Mouse (Mus musculus) midbrain, embryonic 11.5 days (tissue): ENCODE data around the gene Olfr93. TPM values are rescaled to one million over a fixed set of nuclear protein-coding genes. Genes with fewer than 3 reads are reported as not detected.

Experiments
- ATAC-seq: fragments of 200-750 bp; cut with Nextera tagmentation; 2 replicates; pipeline ENCODE4 v1.8.0; 2017; ENCODE audit warnings: moderate TSS enrichment, moderate library complexity; ENCODE audit not compliant: low FRiP score
- DNase-seq: peaks from one replicate; pipeline ENCODE4 v3.0.0; 2015; ENCODE audit warnings: low spot score; ENCODE audit errors: missing footprints
- H3K27ac ChIP-seq: fragments of 300-500 bp; sonication (generic); 2 replicates; pipeline ENCODE4 v1.5.1; 2014; ENCODE audit warnings: low read depth, low read length
- H3K27me3 ChIP-seq: fragments of 300-500 bp; sonication (generic); 2 replicates; pipeline ENCODE4 v1.6.1; 2014; ENCODE audit warnings: mild to moderate bottlenecking, low read length, moderate library complexity, mixed read lengths; ENCODE audit not compliant: control insufficient read depth, insufficient read depth
- H3K36me3 ChIP-seq: fragments of 300-500 bp; sonication (generic); 2 replicates; pipeline ENCODE4 v1.6.1; 2014; ENCODE audit warnings: mild to moderate bottlenecking, low read length, moderate library complexity, mixed read lengths; ENCODE audit not compliant: control insufficient read depth, insufficient read depth
- H3K4me1 ChIP-seq: fragments of 300-500 bp; sonication (generic); 2 replicates; pipeline ENCODE4 v1.6.1; 2014; ENCODE audit warnings: low read length; ENCODE audit not compliant: control insufficient read depth, insufficient read depth
- H3K4me2 ChIP-seq: fragments of 300-500 bp; sonication (generic); 2 replicates; pipeline ENCODE4 v1.6.1; 2014; ENCODE audit warnings: mild to moderate bottlenecking, moderate library complexity
- H3K4me3 ChIP-seq: fragments of 300-500 bp; sonication (generic); 2 replicates; pipeline ENCODE4 v1.5.1; 2014; ENCODE audit warnings: low read depth, low read length
- H3K9ac ChIP-seq: fragments of 300-500 bp; sonication (generic); 2 replicates; pipeline ENCODE4 v1.6.1; 2014; ENCODE audit warnings: low read length
- H3K9me3 ChIP-seq: fragments of 300-500 bp; sonication (generic); 2 replicates; pipeline ENCODE4 v1.6.1; 2016; ENCODE audit warnings: low read length; ENCODE audit not compliant: control insufficient read depth
- WGBS: fragments of 180-500 bp; shearing (Covaris S2); extraction: QIAGEN DNeasy Blood & Tissue Kit; methylation state at CpG from one replicate; pipeline ENCODE4 v1.1.7; 2014; 5-methylcytosine and 5-hydroxymethylcytosine counted together
- polyA plus RNA-seq: library from polyadenylated mRNA; unstranded; fragments of >200 nt; fragmentation: Nextera tagmentation; extraction: Ambion mirVana; gene quantifications from 2 replicates; pipeline ENCODE4 v1.2.1, GENCODE M21; 2014

Gene Olfr93
- not detected in 2 replicates for polyA plus RNA-seq

DNA sequence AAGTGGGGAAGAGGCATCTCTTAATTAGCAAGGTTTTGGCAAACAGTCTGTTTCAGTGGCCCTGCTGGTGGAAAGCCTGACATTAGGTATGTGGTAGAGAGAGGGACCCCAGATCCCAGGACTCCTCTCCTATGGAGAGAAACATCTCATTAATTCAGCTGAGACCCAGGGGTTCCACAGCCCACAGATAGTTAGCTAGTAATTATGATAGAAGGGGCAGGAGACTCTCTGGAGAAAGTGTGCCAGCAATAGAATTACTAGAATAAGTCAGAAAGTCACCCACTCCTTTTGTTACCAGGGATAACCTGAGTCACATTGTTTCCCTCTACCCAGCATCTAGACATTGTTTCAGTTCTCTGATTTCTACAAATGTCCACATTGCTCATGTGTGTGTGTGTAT is at the start of gene Olfr93:
TSS of gene Olfr93 (minus strand) at position 101 of the 400 bp plus-strand sequence.
- Histone ChIP-seq H3K4me1 (no peaks in the 10 kb centered on the region), H3K9me3 (no peaks in the 10 kb centered on the region), H3K9ac (no peak within 1 kb of the TSS), H3K36me3 (no peaks in the 10 kb centered on the region), H3K27ac (no peak within 1 kb of the TSS), H3K27me3 (no peaks in the 10 kb centered on the region), H3K4me2 (no peak within 1 kb of the TSS), H3K4me3 (no peak within 1 kb of the TSS)
- DNase-seq: no peak
- no peak for ATAC-seq

DNA sequence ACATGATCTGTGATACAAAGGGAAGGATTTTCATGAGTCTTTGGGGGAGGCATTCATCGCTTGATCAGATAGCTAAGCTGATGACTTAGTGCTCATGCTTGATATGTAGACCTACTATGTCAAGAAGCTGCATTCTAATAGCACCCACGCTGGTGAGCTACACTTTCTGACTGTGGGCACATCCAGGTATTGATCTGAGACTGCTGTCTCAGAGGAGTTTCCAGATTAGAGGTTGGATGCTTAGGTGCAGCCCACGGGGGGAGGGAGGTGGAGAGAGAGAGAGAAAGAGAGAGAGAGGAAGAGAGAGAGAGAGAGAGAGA is 42.6 kb upstream of the Olfr93 start:
- H3K27me3 ChIP-seq: no peaks in the 10 kb centered on the region
- WGBS: 24% methylated on average over 3 of the region's 3 CpGs
- DNase-seq: no peak
- no peaks in the 10 kb centered on the region for H3K4me1 ChIP-seq
- ATAC-seq: peak; percentile 67
- no peak overlapping the region for H3K4me3 ChIP-seq
- no peak overlapping the region for H3K4me2 ChIP-seq
- H3K27ac ChIP-seq: no peak overlapping the region
- no peak overlapping the region for H3K9ac ChIP-seq
- no peaks in the 10 kb centered on the region for H3K9me3 ChIP-seq
- H3K36me3 ChIP-seq: no peaks in the 10 kb centered on the region

DNA sequence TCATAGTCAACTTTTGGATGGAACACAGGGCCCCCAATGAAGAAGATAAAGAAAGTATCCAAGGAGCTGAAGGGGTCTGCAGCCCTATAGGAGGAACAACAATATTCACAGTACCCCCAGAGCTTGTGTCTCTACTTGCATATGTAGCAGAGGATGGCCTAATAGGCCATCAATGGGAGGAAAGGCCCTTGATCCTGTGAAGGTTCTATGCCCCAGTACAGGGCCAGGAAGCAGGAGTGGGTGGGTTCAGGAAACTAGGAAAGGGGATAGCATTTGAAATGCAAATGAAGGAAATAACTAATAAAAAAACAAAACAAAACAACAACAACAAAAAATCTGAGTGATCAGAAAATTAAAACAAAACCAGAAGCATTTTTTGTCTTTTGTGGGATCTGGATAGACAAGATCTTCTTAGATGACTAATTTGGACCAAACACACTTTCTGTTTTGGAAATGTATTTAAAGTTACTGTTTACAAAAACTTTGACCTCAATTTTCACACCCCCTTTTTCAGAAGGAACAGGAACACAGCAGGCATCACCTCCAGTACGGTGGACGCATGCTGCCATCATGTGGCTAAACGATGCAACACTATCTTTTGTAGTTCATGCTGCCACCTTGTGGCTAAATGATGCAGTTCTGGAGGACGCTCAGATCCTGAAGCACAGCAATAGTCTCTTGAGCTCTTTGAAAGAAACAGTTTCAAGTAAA is 42.1 kb upstream of the Olfr93 start:
- peak; percentile 97 for DNase-seq
- Histone ChIP-seq H3K4me2 (no peak overlapping the region), H3K4me1 (no peaks in the 10 kb centered on the region), H3K27me3 (peaks cover 2% of the 10 kb centered on the region; the same call in 1 of the 2 replicates), H3K4me3 (no peak overlapping the region), H3K36me3 (no peaks in the 10 kb centered on the region), H3K9ac (no peak overlapping the region), H3K27ac (no peak overlapping the region), H3K9me3 (no peaks in the 10 kb centered on the region)
- peak; percentile 73 for ATAC-seq
- WGBS: 1% methylated on average over 4 of the region's 4 CpGs

DNA sequence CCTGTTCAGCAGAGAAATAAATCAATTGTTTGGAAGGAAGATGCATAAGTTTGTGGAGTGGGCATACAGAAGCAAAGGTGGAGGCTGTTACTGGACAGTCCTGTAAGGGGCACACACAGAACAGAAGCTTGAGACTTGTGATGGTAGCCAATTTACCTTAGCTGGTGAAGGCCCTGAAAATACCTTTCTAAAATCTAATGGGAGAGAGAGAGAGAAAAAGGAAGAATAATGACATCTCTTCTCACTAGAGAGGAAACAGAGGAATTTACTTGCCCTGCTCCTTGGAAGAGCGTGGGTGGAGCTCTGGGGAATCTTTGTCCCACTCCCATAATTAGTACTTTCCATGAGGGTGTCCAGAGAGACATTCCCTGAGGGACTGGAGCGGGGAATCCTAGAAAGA is 39.6 kb upstream of the Olfr93 start, which contains the start of gene Olfr94:
TSS of gene Olfr94 (minus strand) at position 101 of the 400 bp plus-strand sequence.
- Histone ChIP-seq H3K4me2 (no peak within 1 kb of the TSS), H3K4me1 (peaks cover 3% of the 10 kb centered on the region; the same call in 1 of the 2 replicates), H3K27me3 (peaks cover 20% of the 10 kb centered on the region; the same call in 1 of the 2 replicates), H3K27ac (no peak within 1 kb of the TSS), H3K9me3 (no peaks in the 10 kb centered on the region), H3K4me3 (no peak within 1 kb of the TSS), H3K36me3 (no peaks in the 10 kb centered on the region), H3K9ac (no peak within 1 kb of the TSS)
- 78% methylated on average over 2 of the region's 2 CpGs for WGBS
- ATAC-seq (no peak), DNase-seq (no peak)

DNA sequence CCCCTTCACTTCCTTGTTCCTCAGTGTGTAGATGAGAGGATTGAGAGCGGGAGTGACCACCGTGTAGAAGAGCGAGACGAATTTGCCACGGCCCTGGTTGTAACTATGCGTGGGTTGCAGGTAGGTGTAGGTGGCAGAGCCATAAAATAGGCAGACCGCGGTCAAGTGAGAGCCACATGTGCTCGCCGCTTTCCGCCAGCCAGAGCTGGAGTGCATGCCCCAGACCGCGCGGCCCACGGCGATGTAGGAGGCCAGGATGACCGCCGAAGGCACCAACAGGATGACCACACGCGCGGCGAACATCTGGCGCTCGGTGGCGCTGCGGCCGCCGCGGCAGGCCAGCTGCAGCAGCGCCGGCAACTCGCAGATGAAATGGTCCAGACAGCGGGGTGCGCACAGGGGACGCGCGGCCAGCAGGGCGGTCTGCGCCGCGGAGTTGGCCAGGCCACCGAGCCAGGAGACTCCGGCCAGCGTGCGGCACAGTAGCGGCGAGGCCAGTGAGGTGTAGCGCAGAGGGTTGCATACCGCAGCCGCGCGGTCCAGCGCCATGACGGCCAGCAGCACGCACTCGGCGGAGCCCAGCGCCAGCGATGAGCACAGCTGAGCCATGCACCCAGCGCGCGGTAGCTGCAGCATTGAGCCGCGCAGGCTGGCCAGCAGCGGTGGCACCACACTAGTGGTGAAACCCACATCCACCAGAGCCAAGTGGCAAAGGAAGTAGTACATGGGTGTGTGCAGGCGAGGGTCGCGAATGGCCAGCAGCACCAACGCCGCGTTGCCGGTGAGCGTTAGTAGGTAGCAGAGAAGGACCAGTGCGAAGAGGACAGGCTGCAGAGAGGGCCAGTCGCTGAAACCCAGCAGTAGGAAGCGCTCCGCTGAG is 35.8 kb upstream of the Olfr93 start:
- peak; percentile 95 for DNase-seq
- Histone ChIP-seq H3K27ac (no peak overlapping the region), H3K9me3 (no peaks in the 10 kb centered on the region), H3K36me3 (no peaks in the 10 kb centered on the region), H3K9ac (peak overlapping the region; percentile 59), H3K4me3 (peak overlapping the region; percentile 53), H3K4me1 (peaks cover 3% of the 10 kb centered on the region; the same call in 1 of the 2 replicates), H3K4me2 (peak overlapping the region; percentile 91), H3K27me3 (peaks cover 20% of the 10 kb centered on the region; the same call in 1 of the 2 replicates)
- peak; percentile 91 for ATAC-seq
- WGBS: under 1% methylated on average over 77 of the region's 77 CpGs

DNA sequence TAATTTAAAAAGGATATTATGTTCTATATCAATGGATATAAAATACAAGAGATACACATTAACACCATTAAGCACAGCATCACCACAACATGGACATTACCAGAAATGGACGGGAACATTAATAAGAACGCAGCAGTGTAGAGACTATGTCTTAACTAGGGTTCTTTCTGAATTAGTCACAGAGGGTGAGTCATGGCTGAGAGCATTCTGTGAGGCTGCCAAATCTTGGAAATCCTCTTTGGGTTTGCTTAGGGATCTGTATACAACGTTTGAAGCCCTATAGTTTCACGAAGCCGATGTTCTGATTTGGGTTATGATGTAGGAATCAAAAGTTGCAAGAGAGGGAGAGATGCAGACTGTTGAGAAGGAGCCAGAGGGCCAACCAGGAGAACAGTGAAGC is 33.5 kb upstream of the Olfr93 start:
- ATAC-seq (no peak), DNase-seq (no peak)
- H3K9me3 ChIP-seq: no peaks in the 10 kb centered on the region
- no peak overlapping the region for H3K4me3 ChIP-seq
- peaks cover 3% of the 10 kb centered on the region; the same call in 1 of the 2 replicates for H3K4me1 ChIP-seq
- no peaks in the 10 kb centered on the region for H3K36me3 ChIP-seq
- WGBS: 86% methylated on average over 5 of the region's 5 CpGs
- no peak overlapping the region for H3K4me2 ChIP-seq
- no peak overlapping the region for H3K9ac ChIP-seq
- no peak overlapping the region for H3K27ac ChIP-seq
- peaks cover 20% of the 10 kb centered on the region; the same call in 1 of the 2 replicates for H3K27me3 ChIP-seq

DNA sequence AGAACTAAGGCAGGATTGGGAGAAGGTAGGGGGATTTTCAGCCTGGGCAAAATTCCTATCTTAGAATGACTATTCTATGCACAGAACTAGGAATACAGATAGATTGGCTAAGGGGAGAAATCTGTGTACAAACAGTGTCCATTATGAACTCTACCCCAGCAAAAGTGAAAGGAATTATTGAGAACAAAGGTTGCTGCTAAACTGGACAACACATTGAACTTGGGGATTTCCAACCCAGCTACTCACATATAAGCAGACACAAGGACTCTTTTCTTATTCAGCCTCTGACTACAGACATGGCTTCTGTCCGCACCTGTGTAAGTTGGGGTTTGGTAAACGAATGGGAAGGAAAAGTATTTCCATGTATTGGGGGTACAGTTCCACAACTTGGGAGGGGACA is 32.4 kb upstream of the Olfr93 start, which contains the start of gene Ubd:
TSS of gene Ubd (plus strand) at position 237 of the 400 bp plus-strand sequence.
- Histone ChIP-seq H3K27me3 (peaks cover 20% of the 10 kb centered on the region; the same call in 1 of the 2 replicates), H3K27ac (no peak within 1 kb of the TSS), H3K36me3 (no peaks in the 10 kb centered on the region), H3K4me3 (no peak within 1 kb of the TSS), H3K4me1 (peaks cover 3% of the 10 kb centered on the region; the same call in 1 of the 2 replicates), H3K9me3 (no peaks in the 10 kb centered on the region), H3K9ac (no peak within 1 kb of the TSS), H3K4me2 (no peak within 1 kb of the TSS)
- ATAC-seq (no peak), DNase-seq (no peak)
- WGBS: 81% methylated on average over 2 of the region's 2 CpGs

DNA sequence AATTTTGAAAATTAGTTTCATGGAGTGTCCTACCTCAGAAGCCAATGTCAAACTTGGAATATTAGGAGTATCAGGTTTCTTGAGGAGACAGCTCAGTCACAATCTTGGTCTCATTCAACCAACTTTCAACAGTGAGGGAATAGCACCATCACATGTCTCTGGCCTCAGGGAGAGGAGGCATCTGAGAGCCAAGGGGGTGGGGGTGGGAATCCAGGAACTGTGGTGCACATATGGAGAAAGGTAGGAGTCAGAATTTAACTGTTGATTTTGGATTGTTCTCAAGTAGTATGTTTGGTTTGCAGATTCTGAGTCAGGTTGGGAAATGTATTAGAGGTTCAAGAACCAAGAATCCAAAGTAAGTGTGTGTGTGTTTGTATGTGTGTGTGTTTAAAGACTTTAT is 31.7 kb upstream of the Olfr93 start:
- no peaks in the 10 kb centered on the region for H3K9me3 ChIP-seq
- DNase-seq (no peak), ATAC-seq (no peak)
- H3K36me3 ChIP-seq: no peaks in the 10 kb centered on the region
- H3K27ac ChIP-seq: no peak overlapping the region
- no peak overlapping the region for H3K9ac ChIP-seq
- no peak overlapping the region for H3K4me2 ChIP-seq
- H3K4me1 ChIP-seq: peaks cover 3% of the 10 kb centered on the region; the same call in 1 of the 2 replicates
- no peak overlapping the region for H3K4me3 ChIP-seq
- H3K27me3 ChIP-seq: peaks cover 15% of the 10 kb centered on the region; the same call in 1 of the 2 replicates

DNA sequence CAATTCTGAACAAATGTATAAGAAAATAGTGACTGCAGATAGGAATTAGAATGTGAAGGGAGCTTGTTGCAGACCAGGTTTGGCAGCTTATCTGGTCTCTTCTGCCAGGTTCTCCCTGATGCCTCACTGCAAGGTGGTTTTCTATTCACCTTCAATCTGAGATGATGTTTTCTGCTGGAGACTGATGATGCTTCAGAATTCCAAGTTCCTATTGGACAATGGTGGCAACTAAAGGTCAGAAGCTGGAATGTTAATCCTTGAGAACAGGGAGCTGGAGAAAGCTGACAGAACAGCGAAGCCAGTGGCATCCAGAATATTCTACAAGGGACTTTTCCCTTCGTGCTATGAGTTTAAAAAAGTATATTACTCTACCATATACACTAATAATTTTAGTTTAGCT is 29.4 kb upstream of the Olfr93 start:
- no peaks in the 10 kb centered on the region for H3K27me3 ChIP-seq
- H3K9ac ChIP-seq: no peak overlapping the region
- 24% methylated on average over 2 of the region's 2 CpGs for WGBS
- no peak overlapping the region for H3K4me2 ChIP-seq
- DNase-seq (peak; percentile 91), ATAC-seq (peak; percentile 44; the same call in 1 of the 2 replicates)
- no peaks in the 10 kb centered on the region for H3K36me3 ChIP-seq
- no peaks in the 10 kb centered on the region for H3K9me3 ChIP-seq
- no peaks in the 10 kb centered on the region for H3K4me1 ChIP-seq
- H3K27ac ChIP-seq: no peak overlapping the region
- H3K4me3 ChIP-seq: no peak overlapping the region
